Mouse (Mus musculus) cerebellum, adult 9-11 months (tissue): Measurements from ENCODE around the gene Il17ra.

ENCODE experiments used
- DNase-seq: peaks from one replicate; pipeline ENCODE4 v3.0.0; 2022

The Il17ra gene

DNA sequence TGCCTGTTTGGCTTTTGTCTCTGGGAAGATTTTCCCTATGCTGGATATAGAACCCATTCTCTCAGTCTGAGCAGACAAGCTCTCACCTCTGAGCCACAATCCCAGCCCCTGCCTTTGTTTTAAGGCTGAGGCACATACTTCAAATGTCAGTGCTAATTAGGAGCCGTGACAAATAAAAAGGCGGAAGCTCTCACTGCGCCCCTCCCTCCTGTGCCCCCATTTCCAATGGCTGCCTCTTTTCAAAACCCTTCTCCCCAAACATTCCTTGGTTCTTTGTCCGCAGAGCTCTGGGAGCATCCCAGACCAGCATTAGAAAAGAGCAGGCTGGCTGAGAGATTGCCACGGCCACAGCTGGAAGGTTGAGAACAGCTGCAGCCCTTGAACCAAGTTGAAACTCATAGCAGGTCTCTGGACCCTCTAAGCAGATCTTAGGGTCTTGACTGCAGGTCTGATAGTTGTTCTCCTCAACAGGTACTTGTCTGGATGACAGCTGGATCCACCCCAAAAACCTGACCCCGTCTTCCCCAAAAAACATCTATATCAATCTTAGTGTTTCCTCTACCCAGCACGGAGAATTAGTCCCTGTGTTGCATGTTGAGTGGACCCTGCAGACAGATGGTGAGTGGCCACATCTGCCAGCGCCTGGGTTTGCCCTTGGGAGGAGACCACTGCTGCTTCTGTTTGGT, 9.6 kb downstream of the Il17ra start:
- no peak for DNase-seq

DNA sequence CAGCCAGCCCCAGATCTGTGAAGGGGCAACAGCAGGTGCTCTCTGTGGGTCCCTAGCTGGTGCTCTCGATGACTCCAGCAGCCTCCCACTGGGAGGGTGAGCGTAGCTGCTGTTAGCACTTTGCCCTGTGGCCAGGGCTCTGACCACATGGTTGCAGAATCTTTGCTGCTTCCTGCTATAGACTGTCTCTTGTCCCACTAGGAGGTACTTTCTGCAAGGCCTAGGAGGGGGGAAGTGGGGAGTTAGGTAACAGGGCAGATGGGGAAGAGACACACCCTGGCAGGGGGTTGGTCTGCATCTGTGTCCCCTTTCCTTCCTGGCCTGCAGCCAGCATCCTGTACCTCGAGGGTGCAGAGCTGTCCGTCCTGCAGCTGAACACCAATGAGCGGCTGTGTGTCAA, 10.4 kb downstream of the Il17ra start:
- DNase-seq: no peak

DNA sequence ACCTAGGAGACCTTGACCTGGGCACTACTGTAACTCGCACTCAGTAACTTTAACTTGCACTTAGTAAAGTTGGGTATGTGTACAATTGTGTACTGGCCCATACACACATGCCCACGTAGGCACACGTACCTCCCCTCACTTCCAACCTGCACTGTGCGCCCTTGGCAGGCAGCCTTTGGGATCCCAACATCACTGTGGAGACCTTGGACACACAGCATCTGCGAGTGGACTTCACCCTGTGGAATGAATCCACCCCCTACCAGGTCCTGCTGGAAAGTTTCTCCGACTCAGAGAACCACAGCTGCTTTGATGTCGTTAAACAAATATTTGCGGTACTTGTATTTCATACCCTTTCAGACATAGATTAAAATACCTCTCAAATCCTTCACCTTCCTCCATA, 12.2 kb downstream of the Il17ra start:
- DNase-seq: no peak

DNA sequence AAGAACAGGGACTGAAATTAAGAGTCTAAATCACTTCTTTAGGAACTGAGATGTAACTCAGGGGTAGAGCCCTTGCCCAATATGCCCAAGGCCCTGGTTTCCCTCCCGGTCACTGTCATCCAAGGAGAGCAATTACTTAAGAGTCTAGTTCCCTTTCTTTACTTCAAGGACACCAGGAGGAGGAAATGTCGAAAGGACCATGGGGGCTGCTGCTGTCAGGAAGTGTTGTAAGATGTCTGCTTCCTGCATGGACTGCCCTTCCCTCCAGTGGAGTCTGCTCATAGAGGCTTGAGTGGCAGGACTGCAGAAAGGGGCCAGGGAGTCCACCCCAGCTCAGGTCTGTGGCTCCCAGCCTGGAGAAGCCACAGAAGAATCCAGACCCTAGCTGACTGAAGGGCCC, 16.3 kb downstream of the Il17ra start:
- no peak for DNase-seq

DNA sequence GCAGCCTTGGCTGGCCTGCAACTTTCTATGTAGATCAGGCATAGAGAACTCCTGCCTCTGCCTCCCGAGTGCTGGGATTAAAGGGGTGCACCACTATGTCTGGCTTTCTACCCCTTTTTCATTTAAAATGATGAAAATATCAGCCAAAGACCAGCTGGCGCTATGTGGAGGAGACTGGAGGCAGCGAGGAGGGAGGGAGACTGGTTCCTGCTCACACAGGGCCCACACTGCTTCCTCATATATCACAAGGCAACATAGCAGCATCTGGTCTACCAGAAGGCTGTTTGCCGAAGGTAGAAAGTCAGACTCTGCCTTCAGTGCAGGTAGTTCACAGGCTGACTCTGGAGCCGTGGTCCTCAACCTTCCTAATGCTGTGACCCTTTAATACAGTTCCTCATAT, 17.3 kb downstream of the Il17ra start:
- DNase-seq: no peak

GRCm38 (mm10) chr6:120481538-120481937, 18.5 kb downstream of the Il17ra start:
- DNase-seq: no peak

DNA sequence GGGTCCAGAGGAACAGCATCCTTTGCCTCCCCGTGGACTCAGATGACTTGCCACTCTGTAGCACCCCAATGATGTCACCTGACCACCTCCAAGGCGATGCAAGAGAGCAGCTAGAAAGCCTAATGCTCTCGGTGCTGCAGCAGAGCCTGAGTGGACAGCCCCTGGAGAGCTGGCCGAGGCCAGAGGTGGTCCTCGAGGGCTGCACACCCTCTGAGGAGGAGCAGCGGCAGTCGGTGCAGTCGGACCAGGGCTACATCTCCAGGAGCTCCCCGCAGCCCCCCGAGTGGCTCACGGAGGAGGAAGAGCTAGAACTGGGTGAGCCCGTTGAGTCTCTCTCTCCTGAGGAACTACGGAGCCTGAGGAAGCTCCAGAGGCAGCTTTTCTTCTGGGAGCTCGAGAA, 19.0 kb downstream of the Il17ra start:
- no peak for DNase-seq

DNA sequence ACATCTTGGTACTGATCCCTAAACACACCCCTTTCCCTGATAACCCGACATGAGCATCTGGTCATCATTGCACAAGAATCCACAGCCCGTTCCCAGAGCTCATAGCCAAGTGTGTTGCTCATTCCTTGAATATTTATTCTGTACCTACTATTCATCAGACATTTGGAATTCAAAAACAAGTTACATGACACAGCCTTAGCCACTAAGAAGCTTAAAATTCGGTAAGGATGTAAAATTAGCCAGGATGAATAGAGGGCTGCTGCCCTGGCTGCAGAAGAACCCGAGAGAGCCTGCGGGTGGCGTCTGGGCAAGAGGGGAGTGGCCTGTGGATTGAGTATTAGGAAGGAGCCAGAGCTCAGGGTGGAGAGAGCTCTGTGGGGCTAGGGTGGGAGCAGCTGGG, 19.7 kb downstream of the Il17ra start:
- DNase-seq: no peak

- DNase-seq: no peak
Observed at GRCm38 (mm10) chr6:120483211-120483626, 20.2 kb downstream of the Il17ra start.

DNA sequence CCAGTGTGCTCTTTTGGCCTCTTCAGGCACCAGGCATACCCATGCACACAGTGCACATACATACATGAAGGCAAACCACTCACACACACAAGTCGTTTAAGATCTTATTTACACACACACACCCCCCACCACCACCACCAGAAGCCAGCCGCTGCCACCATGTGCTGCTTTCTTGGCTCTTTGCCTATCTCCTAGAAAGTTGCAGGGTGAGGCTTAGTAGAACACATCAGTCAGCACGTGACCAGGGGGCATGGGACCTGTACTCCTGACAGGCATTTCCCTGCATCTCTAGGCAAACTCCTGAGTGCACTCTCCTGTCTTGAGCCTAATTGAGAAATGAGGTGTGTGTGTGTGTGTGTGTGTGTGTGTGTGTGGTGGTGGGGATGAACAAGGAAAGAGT, 22.0 kb downstream of the Il17ra start:
- DNase-seq: no peak

DNA sequence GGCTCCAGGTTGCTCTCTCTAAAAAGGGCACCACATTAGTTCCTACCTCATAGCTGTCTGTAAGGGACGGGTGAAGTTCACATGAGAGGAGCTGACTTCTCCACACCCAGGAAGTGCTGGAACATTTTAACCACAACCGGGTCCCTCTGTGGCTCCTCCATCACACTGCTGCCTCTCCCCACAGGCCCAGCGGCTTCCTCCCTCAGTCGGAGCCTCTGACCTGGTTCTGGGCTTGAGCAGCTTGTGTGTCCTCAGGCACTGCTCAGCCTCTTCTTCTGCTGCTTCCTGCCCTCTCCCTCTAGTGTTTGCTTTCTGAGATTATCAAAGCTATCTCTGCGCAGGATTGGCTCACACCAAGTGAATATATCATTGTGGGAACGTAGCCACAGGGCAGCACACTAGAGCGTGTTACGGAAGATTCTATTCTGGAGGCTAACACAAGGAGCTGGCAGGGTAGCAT, 23.0 kb downstream of the Il17ra start:
- DNase-seq: peak; percentile 38

GRCm38 (mm10) chr6:120488647-120489046, 25.6 kb downstream of the Il17ra start:
- DNase-seq: no peak

DNA sequence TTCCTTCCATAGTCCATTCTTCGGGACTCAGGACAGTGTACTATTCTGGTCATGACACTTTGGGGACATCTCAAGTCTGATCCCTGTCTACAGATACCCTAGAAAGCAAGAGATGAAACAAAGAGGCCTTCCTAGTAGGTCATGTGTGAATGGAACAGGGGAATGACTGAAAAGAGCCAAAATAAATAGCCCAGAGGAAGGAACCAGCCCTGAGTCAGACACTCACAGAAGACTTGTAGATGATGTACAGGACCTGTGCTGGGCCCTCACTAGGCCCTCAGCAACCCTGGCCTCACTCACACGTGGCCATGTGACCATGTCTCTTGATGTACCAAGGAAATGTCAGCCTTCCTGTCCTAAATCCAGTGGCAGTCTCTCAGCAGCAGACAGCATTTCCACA, 26.4 kb downstream of the Il17ra start:
- DNase-seq: no peak

- DNase-seq: no peak
Observed at GRCm38 (mm10) chr6:120491064-120491463, 28.0 kb downstream of the Il17ra start.

- no peak for DNase-seq
Observed at GRCm38 (mm10) chr6:120491862-120492498, 28.9 kb downstream of the Il17ra start.

GRCm38 (mm10) chr6:120492499-120493373, 29.7 kb downstream of the Il17ra start:
- peak; percentile 28 for DNase-seq

GRCm38 (mm10) chr6:120493374-120494181, 30.5 kb downstream of the Il17ra start, which contains the start of gene Tmem121b:
Gene Tmem121b (minus strand): TSS chr6:120493807.
- DNase-seq: peak; percentile 82

GRCm38 (mm10) chr6:120496544-120496943, 33.5 kb downstream of the Il17ra start:
- DNase-seq: no peak

DNA sequence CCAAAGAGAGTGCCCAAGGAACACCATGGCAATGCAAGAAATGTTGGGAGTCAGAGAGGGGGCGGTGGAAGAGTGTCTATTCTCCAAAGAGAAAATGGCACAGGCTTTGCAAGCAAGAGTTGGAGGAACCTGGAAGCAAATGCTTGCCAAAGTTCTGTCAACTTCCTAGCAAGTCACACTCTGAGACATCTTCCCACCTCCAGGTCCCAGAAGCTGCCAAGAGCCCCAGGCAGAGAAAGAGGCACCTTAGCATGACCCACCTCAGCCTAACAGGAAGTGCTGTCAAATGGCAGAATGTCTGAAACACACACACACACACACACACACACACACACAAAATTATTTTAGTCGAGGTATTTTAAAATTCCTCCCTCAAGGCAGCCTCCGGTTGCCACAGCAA, 41.0 kb downstream of the Il17ra start:
- DNase-seq: no peak

- no peak for DNase-seq
Observed at GRCm38 (mm10) chr6:120505531-120505930, 42.5 kb downstream of the Il17ra start.

GRCm38 (mm10) chr6:120508645-120509044, 45.6 kb downstream of the Il17ra start:
- no peak for DNase-seq

GRCm38 (mm10) chr6:120509975-120510374, 46.9 kb downstream of the Il17ra start:
- no peak for DNase-seq

DNA sequence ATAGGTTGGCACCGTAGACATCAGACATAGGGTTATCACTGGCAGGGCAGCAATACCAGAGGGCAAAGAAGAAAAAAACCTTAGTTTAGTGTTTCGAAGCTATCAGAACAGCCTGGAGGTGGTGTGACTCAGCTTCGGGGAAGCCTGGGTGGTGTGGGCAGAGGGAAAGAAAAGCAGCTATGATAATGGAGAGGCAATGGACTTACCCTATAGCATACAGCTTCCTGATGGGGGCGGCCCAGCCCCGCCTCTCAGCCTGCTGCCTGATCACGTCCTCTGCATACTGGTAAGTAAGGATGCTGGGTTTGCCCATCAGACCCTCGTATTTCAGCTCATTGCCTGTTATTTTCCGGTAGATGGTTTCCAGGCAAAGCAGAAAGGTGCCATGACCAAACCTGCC, 47.4 kb downstream of the Il17ra start:
- no peak for DNase-seq
